Mouse (Mus musculus): Measurements from ENCODE around the gene Tead1. TPM values are rescaled to one million over a fixed set of nuclear protein-coding genes. Genes with fewer than 3 reads are reported as not detected.

The Tead1 gene
- polyA plus RNA-seq, 1 experiment: 4.4 TPM

DNA sequence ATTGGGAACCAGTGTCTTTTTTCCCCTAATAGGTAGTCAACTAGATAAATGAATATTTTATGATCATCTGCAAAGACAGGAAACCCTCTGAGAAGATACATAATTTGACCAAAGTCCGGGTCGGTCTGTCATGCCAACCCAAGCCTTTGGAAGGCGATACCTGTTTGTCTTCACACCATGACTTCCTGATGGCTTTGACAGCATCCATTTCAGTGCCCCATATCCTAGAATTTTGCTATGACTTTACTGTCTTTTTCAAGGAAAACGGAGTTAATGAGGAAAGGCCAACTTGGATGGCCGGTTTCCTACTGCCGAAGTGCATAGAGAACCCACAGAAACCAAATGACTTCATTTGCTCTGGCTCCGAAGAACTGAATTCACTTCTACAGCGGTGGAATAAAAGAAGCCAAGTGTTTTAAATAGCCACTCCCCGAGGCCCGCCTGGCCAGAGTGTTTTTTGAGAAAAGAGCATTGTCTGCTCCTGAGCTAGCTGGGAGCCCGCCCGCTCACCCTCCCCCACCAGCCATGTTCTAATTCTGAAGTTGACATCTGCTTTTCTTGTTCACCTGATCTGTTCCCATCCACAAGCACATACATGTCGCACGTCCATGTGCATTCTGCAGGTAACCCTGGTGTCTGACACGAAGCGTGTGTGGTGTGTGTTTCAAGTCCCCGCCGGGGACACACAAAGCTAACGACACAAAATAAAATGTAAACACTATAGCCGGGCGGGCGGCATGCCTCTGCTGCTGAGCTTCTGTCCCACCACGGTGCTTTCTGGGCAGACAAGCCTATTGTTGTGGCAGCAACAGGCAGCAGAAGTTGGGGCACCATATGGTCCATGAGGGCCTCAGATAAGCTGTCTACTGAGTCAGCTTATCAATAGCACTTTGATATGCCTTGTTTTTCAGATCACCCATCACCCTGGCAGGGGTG lies 5.8 kb downstream of the Tead1 start:
- Histone ChIP-seq H3K36me3 (ENCODE audit: control insufficient read depth, insufficient read depth, low read length) (no peaks in the 10 kb centered on the region), H3K4me1 (replicated peaks; ENCODE audit: control insufficient read depth, insufficient read depth, low read length) (peaks cover 1% of the 10 kb centered on the region; the same call in 1 of the 2 replicates), H3K27me3 (ENCODE audit: control insufficient read depth, insufficient read depth, low read length) (no peaks in the 10 kb centered on the region; the same call in 1 of the 2 replicates), H3K27ac (ENCODE audit: control insufficient read depth, insufficient read depth, low read length) (no peak overlapping the region), H3K4me3 (ENCODE audit: control insufficient read depth, insufficient read depth, low read length) (no peak overlapping the region)
- 21% methylated on average over 23 of the region's 23 CpGs for WGBS
- TF ChIP-seq POLR2A (IDR thresholded peaks at IDR 0.05; ENCODE audit: control insufficient read depth, extremely low read depth, insufficient read depth, low read length, poor library complexity): no peak
- TF ChIP-seq CTCF (IDR thresholded peaks at IDR 0.05; ENCODE audit: borderline replicate concordance, control insufficient read depth, extremely low read depth, insufficient read depth, low read length, poor library complexity): no peak
- DNase-seq: no peak

DNA sequence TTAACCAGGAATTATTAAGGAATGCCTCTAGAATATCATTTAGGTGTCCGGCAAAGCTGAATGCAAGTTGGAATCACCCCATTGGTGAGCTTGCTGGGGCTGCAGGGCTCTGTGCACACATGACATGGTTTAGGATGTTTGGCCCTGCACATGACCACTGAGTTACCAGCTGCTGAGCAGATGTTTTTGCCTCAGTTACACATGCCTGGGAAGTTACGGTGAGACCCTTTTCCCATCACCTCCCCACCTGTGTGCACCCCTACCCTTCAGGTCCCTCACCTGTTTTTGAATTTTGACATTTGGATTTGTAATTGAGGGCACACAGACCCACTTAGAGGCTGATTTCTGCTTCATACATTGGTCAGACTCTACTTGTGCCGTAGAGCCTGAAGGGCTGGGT lies 6.9 kb downstream of the Tead1 start:
- DNase-seq: no peak
- Histone ChIP-seq H3K4me3 (ENCODE audit: control insufficient read depth, insufficient read depth, low read length) (no peak overlapping the region), H3K27ac (ENCODE audit: control insufficient read depth, insufficient read depth, low read length) (no peak overlapping the region), H3K27me3 (ENCODE audit: control insufficient read depth, insufficient read depth, low read length) (no peaks in the 10 kb centered on the region; the same call in 1 of the 2 replicates), H3K4me1 (replicated peaks; ENCODE audit: control insufficient read depth, insufficient read depth, low read length) (no peaks in the 10 kb centered on the region; the same call in 1 of the 2 replicates), H3K36me3 (ENCODE audit: control insufficient read depth, insufficient read depth, low read length) (no peaks in the 10 kb centered on the region)
- TF ChIP-seq CTCF (IDR thresholded peaks at IDR 0.05; ENCODE audit: borderline replicate concordance, control insufficient read depth, extremely low read depth, insufficient read depth, low read length, poor library complexity): no peak
- no peak for TF ChIP-seq POLR2A (IDR thresholded peaks at IDR 0.05; ENCODE audit: control insufficient read depth, extremely low read depth, insufficient read depth, low read length, poor library complexity)
- 75% methylated on average over 3 of the region's 3 CpGs for WGBS

DNA sequence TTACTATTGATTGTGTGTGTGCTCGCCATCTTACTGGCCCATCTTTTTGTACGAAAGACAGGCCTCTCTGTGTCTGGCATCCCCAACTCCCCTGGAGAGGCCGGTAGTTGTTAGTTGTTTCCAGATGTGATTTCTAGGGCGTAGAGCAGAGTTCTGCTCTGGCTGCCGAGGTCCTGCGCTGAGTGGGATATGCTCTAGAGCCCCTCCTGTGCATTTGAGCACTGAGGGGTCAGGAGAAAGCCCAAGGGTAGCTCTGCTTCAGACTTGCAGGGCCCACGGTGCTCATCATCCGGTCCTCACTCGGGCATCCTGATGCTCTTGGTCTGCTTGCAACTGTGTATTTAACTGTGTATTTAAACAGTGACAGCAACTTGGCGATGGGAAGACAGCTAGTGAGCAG lies 7.5 kb downstream of the Tead1 start:
- no peak for DNase-seq
- TF ChIP-seq POLR2A (IDR thresholded peaks at IDR 0.05; ENCODE audit: control insufficient read depth, extremely low read depth, insufficient read depth, low read length, poor library complexity) (no peak), CTCF (IDR thresholded peaks at IDR 0.05; ENCODE audit: borderline replicate concordance, control insufficient read depth, extremely low read depth, insufficient read depth, low read length, poor library complexity) (no peak)
- Histone ChIP-seq H3K27ac (ENCODE audit: control insufficient read depth, insufficient read depth, low read length) (no peak overlapping the region), H3K4me3 (ENCODE audit: control insufficient read depth, insufficient read depth, low read length) (no peak overlapping the region), H3K27me3 (ENCODE audit: control insufficient read depth, insufficient read depth, low read length) (no peaks in the 10 kb centered on the region; the same call in 1 of the 2 replicates), H3K36me3 (ENCODE audit: control insufficient read depth, insufficient read depth, low read length) (no peaks in the 10 kb centered on the region), H3K4me1 (replicated peaks; ENCODE audit: control insufficient read depth, insufficient read depth, low read length) (no peaks in the 10 kb centered on the region; the same call in 1 of the 2 replicates)
- 64% methylated on average over 10 of the region's 10 CpGs for WGBS

DNA sequence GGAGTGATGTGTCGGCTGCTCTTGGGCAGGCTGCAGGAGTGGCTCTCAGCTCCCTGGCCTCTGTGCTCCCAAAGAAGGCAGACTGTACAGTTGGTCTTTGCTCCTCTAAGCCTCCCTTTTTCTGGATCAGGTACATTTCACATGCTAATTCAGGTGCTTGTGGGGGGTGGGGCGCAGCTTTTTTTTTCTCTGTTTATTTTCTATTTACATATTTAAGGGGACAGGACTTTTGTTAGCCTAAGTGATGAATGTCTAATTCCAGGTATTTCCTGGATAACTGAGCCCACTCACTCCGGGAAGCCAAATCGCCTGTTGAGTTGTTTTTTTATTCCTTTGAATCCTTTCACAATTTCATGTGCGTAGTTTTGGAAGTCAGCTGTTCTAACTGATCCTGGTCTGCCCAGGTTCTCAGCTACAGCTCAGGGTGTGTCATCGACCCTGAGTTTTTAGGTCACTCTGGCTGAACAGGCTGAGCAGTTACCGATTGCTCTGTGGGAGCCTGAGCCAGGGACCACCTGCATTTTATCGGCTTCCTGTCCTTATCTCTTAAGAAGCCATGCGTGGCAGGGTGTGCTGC lies 9.4 kb downstream of the Tead1 start:
- DNase-seq: no peak
- Histone ChIP-seq H3K27me3 (ENCODE audit: control insufficient read depth, insufficient read depth, low read length) (no peaks in the 10 kb centered on the region; the same call in 1 of the 2 replicates), H3K4me1 (replicated peaks; ENCODE audit: control insufficient read depth, insufficient read depth, low read length) (no peaks in the 10 kb centered on the region; the same call in 1 of the 2 replicates), H3K36me3 (ENCODE audit: control insufficient read depth, insufficient read depth, low read length) (no peaks in the 10 kb centered on the region), H3K27ac (ENCODE audit: control insufficient read depth, insufficient read depth, low read length) (no peak overlapping the region), H3K4me3 (ENCODE audit: control insufficient read depth, insufficient read depth, low read length) (no peak overlapping the region)
- no peak for TF ChIP-seq CTCF (IDR thresholded peaks at IDR 0.05; ENCODE audit: borderline replicate concordance, control insufficient read depth, extremely low read depth, insufficient read depth, low read length, poor library complexity)
- no peak for TF ChIP-seq POLR2A (IDR thresholded peaks at IDR 0.05; ENCODE audit: control insufficient read depth, extremely low read depth, insufficient read depth, low read length, poor library complexity)
- 49% methylated on average over 9 of the region's 9 CpGs for WGBS

DNA sequence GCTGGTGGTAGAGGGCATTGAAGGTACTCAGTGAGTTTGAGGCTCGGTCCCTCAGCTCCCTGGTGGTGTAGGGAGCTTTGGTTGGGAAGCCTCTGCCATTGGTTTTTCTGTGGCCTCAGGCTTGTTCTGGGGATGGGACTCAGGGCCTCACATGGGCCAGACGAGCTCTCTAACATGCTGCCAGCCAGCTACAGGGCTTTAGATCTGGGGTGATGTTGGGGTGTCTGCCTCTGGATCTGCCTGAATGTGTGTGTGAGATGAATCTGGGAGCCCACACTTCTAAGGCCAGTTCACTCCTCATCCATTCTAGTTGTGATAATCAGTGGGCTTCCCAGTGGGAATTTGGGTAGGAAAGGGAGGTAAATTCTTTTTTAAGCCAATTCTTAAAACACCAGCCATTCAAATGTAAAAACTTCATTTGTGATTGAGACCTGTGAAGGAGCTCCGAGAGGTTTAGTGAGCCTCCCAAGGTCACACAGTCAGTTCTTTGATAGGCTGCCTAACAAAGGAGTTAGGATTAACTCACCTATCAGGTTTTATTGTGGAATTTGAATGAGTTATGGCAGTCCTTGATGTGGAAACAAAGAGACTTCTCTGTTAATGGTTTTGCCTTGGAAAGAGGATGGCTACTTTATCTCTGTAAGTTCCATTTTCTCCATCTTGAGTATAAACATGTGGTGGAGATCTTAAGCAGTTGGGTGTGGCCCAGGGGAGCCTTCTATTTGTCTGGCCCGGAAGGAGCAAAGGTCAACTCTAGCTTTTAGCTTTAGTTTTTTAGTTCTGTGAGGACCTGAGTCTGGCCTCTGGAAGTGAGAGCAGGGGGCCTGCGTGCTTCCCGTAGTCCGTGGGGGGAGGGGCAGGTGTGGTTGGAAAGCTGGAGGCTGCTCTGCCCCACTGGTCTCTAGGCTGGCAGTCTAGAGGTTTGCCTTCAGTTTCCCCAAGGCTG lies 12.0 kb downstream of the Tead1 start:
- TF ChIP-seq CTCF (IDR thresholded peaks at IDR 0.05; ENCODE audit: borderline replicate concordance, control insufficient read depth, extremely low read depth, insufficient read depth, low read length, poor library complexity): no peak
- no peak for TF ChIP-seq POLR2A (IDR thresholded peaks at IDR 0.05; ENCODE audit: control insufficient read depth, extremely low read depth, insufficient read depth, low read length, poor library complexity)
- Histone ChIP-seq H3K27me3 (ENCODE audit: control insufficient read depth, insufficient read depth, low read length) (no peaks in the 10 kb centered on the region; the same call in 1 of the 2 replicates), H3K27ac (ENCODE audit: control insufficient read depth, insufficient read depth, low read length) (no peak overlapping the region), H3K4me1 (replicated peaks; ENCODE audit: control insufficient read depth, insufficient read depth, low read length) (no peaks in the 10 kb centered on the region; the same call in 1 of the 2 replicates), H3K36me3 (ENCODE audit: control insufficient read depth, insufficient read depth, low read length) (no peaks in the 10 kb centered on the region), H3K4me3 (ENCODE audit: control insufficient read depth, insufficient read depth, low read length) (no peak overlapping the region)
- DNase-seq: no peak
- WGBS: 39% methylated on average over 7 of the region's 7 CpGs
